Mouse (Mus musculus) naive thymus-derived CD4-positive, alpha-beta T cell, adult 2 months (primary cell): Measurements from ENCODE around the gene Ehbp1.

Experiments
- DNase-seq: peaks from one replicate; pipeline ENCODE4 v3.0.0-alpha.2; 2011; ENCODE audit warnings: low read depth

Ehbp1 gene

DNA sequence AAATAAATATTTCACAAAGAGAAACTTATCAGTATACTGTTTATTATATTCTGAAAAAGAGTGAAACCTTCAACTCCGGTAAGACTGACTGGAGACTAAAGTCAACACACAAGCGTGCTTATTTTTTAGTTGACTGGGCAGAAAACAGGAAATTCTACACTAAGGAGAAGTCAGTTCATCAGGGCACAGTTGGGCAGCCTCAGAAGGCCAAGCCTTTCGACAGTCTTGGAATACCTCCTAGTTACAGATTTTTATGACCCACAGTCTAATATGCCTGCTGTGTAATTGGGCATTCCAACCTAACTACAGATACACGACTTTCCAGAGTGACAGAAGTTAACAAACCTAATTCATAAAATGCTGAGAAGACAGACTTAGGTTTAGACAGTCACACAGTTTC is 145.3 kb downstream of the Ehbp1 start:
- DNase-seq: no peak

DNA sequence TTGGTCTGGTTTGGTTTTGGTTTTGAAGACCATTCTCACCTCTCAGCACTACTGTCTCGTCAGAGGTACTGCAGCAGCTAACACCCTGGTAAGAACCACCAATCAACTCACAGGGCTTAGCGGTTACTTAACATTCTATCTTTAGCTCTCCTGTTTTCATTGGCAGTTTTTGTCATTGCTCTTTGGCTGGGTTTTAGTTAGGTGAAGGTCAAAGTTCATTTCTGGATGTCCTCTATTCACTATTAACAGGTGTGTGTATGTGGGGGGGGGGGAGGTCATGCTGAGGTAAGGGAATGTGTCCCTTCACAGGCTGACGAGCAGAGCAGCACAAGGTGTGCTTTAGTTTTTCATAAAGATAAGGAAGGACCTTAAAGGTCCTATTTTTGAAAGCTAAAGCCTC is 147.5 kb downstream of the Ehbp1 start:
- no peak for DNase-seq

DNA sequence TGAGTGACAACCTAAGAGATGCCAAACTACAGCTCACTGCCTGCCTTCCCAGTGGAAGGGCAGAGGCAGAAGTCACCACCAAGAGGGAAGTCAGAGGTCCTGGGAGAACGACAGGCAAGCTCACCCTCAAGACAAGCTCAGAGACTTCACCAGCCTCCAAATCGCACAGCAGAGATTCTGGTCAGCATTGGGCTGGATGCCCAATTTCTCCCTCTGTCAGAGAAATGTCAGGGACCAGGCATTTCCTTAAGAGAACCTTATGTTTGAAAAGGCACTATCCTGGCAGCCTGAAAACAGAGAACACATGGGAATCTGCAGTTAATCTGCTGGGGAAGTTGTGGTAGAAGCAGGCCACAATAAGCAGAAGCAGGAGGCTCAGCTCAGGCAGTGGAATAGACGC is 151.5 kb downstream of the Ehbp1 start:
- no peak for DNase-seq

DNA sequence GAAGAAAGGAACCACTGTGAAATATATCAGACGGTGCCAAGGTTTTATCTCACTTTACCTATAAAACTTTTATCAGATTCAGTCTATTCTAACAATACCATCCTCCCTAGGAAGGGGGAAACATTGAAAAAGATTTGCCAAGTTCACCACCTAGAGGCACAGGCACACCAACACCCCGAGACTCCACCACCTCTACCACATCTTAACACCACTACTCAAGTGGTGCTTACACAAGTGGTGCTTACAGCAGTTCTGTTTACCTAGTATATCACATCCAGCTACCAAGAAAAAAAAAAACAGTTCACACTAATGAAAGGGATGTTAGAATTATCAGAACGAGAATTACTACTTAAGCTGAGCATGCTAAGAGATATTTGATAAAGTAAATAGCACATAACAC is 152.1 kb downstream of the Ehbp1 start:
- DNase-seq: no peak

DNA sequence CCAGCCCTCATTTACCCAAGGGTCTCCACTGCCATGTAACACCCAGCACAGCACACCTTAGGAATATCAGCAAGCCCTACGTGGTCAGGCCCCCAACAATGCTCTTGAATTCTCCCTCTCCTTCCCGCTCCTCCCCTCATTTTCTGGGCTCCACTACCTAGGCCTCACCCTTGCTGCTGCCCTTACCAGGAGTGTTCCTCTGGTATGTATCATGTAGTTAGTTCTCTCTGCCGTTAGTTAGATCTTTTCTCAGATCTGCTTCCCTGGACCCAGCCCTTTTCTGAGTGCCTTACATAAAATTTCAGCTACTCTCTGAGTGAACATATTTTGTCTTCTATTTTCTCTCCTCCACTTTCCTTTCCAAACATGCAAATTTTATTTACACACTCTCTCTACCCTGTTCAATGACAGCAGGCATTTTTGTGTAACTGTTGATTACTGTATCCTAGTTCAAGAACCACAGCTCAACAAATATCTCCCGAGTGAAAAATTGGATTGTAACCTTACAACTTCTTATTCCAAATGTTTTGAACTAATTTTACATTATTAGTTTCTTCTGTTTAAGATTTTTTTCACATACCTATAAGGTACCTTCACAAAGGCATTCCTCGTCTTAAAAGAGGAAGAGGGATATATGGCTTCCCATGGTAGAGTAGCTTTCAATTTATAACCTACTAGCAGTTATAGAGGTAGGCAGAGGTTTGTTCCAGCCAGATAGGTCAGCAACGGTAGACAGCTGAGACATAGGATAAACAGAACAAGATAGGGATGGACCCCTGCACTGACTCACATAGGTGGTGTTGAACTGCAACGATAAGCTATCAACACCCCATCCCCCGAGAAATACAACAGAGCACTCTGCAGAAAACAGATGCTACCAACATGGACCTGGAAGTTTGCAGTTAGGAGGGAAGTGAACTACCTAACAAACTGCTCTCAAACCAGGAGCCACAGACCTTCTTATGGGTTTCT is 160.3 kb downstream of the Ehbp1 start:
- DNase-seq: no peak

DNA sequence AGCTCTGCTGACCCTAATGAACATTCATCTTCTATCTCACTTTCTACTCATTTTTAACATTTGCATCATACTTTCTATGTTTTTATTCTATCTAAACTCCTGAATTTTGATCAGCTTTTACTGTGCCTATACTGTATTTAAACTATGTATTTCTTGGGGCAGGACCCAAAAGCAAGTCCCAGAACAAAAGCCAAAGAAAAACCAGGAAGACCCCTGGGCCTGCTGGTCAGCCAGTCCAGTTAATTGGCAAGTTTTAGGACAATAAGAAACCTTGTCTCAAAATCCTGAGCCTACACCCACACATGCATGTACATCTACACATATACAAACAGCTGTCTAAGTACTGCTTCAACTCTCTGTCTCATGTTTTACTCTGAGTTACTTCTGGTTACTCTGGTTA is 161.9 kb downstream of the Ehbp1 start:
- DNase-seq: no peak

DNA sequence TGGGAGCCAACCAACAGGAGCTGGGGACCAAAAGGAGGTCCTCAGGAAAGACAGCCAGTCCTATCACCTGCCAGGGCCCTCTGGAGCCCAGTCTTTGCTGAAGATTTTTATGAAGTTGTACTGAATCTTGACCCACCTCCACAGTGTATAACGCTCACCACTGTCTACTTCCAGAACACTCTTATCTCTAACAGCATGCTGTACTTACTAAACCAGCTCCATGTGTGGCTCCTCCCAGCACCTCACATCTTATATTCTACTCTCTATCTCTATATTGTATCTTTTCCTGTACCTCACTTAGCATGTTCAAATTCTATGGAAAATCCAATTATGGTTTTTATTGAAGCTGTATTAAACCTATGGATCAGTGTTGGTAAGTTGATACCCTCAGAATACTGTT is 163.5 kb downstream of the Ehbp1 start:
- no peak for DNase-seq

DNA sequence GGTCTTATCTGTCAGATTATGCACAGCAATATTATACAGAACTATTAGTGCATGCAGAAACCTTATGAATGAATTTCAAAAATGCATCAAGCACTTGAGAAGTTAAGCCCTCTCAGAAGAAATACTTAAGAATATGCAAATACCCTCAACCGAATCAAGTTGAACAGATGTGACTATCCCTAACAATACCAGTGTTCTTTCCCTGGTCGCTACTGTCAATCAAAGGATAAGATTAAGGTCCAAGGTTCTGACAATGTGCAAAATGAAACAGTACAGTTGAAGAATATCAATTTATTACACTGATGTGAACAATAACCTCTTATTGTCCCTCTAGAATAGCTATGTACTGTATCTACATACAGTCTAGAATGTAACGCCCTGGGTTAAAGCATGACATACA is 167.8 kb downstream of the Ehbp1 start:
- DNase-seq: no peak

DNA sequence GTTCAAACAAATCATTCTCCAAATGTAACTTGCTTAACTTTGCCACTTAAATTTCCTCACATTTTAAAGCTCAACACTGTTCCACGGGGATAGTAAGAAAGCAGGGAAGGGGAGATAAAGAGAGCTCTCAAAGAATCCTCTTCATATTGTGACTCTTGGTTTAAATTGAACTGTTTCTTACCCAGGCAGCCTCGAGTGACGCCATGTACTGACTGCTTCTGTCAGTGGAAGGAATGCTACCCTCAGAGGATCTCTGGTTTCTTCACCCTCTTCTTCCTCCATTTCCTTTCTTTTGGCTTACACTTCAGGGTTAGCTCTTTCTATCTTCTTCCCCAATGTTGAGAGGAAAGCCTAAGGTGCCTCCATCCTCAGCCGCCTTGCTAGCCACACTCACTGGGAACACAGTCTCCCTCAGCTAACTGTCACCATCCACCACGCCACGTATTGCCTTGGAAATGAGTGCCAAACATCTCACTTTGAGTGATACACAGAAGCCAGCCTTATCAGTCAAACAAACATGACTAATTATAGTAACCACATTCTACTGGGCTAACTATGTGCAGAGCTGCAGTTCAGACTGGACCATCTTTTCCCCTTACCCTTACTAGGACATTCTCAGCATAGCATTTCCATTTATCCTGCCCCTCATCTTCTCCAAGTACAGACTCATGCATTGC is 171.0 kb downstream of the Ehbp1 start:
- DNase-seq: no peak

DNA sequence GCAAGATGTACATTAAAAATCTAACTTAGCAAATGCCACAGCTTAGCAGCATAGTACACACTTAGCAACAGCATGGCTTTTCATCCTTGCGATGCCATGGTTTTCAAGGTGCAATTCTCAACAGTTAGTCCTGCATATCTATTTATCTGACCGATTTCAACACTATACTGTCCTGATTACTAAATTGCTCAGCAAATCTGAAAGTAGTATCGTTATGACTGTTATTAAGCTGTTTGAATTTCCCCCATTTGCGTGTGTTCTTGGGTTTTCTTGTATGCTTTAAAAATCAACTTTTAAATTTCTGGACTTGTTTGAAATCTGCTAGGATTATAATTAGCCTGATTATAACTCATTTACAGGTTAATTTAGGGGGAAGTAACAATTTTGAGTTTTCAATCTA is 184.2 kb downstream of the Ehbp1 start:
- DNase-seq: no peak

DNA sequence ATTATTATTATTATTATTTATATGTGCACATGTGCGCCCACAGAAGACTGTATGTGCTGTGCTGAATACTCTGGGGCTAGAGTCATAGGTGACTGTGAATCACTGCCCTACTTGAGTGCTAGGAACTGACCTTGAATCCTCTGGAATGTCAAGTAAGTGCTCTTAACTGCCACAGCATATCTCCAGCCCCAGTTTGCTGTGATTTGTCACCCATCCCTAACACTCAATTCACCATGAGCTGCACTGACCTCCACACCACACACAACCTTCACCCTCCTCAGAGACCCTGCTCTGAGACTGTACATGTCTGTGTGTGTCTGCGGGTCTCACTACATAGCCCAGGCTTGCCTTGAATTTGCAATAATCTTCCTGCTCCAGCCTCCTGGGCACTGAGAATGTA is 185.9 kb downstream of the Ehbp1 start:
- DNase-seq: no peak

DNA sequence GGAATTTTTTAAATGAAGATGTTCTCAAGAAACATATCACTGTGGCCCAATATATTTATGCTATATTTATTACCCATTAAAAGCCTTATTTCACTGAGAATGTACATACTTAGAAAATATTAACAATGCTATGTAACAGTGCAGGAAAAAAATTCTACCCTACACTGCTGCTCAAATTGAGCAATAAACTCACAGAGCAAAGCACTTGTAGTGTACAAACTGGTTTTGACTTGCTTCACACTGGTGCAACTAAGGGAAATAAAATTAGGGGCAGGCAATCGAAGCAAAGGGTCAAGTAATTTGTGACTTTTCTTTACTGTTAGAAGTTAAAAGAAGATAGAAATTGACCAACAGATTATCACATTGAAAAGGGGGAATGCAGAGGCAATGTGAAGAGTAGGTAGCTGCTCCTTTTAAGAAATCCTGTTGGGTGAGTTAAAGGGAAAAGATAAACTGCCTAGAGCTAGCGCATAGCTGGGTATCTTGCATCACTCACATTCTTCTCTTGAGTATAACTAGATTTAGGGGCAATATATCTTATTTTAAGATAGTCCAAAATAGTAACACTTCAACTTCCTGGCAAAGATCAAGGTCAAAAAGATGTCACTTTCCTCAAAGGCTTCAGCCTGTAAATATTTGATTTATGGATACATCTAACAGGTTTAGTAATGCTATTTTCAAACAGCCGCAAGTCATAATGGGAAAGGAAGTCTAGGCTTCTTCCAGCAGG is 186.6 kb downstream of the Ehbp1 start:
- DNase-seq: no peak

DNA sequence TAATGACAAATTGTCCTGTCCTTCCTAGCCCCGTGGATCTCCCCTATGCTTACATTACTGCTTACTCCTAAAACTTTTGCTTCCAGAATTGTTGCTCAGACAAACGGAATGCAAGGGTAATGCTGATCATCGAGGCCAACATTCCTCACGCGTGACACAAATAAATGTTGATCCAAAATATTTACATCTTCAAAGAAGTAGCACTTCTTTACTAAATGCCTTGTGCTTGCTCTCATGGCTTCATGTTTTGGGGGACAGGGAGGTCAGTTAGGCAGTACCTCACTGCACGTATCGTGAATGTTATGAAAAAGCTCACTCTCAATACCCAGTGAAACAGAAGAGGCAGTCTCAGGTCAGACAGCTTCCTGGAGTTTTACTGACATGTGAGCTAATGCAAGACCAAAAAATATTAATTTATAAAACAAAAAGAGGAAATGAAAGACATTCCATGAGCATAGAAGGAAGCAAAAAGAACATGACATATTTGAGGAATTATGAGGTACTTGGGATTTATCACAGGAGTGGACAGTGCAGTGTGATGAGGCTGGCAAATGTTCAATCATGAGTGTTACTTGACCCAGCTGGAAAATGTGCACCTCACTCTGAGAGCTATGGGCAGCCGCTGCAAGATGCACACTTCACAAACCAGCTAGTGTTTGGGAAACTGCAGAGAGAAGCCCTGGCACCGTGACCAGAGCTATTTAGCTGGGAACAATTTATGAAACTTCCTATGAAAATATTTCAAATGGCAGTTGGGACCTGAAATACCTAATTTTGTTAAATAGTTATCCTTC is 187.4 kb downstream of the Ehbp1 start:
- DNase-seq: no peak

DNA sequence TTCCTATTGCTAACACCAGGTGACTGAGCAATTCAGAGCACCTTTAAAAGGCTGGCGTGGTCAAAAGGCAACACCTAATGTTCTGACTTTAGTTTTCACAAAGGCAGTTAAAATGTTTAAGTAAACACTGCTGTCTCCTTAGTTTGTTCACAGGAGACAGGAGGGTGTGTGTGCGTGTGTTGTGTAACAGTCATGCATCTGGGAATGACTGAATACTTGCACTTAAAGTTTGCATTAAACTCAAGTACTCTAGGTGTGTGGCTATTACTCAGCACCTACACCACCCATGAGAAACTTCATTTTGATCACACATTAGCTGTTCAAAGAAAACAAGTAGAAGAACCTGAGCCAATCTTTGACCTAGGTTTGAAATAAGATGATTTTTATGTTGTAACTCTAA is 201.4 kb downstream of the Ehbp1 start:
- no peak for DNase-seq

DNA sequence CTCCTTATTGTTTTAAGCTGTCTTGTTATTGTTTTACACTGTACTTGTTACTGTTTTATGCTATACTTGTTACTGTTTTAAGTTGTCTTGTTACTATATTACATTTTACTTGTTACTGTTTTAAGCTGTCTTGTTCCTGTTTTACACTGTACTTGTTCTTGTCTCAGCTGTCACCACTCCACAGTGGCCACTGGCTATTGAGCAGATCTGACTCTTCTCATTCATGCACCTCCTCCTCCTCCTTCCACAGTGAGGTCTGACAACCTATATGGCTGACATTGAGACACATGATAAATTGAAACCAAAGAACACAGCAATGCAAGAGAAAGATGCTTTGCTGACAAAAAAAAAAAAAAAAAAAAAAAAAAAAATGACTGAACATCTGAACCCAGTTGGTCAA is 203.6 kb downstream of the Ehbp1 start:
- DNase-seq: no peak

DNA sequence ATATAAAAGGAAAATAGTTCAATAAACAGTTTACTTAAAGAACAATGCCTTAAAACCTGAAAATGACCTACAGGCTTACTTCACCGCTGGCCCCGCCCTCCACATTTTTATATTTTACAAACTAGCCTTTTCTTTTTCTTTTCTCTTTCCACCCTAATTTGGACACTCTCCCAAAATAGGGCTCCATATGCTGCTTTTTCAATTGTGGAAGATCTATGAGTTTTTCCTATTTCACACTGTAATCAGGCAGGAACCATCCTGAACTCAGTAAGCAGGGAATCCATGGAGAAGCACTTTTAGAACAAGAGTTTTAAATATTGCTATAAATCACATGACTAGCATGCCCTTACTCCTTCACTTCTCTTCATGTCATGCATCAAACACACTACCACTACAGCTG is 216.9 kb downstream of the Ehbp1 start:
- DNase-seq: no peak

DNA sequence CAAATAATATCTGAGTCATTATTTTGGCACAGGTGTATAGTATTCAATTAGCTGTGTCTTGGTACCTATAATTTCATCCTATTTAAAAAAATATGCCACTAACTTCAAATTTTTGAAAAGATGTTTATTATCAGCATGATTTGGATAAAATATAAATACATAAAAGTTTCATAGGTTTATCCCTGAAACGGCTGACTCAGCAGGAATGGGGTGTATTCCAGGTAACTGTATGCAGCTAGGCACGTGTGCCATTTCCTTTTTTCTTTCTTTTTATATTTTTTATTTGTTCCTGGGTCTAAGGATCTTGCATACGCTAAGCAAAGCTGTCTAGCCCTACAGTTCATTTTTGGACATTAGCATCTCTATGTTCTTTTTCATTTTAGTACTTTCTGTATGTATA is 223.2 kb downstream of the Ehbp1 start:
- DNase-seq: no peak

DNA sequence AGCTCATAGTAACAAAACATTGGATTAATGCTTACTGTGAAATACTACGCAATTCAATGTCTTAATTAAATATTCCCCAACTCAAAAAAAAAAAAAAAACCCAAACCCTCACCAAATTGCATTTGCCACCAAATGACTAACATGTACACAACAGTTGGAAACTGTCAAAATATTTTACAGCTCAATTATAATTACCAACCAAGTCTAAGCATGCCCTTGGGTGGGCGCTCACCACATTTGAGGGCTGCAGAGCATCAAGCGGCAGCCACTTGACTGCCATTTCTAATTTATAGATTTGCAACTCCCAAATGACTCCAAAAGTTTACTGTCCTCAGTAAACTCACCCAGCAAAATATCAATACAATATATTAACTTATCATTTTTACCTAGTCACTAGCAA is 229.9 kb downstream of the Ehbp1 start:
- DNase-seq: no peak

DNA sequence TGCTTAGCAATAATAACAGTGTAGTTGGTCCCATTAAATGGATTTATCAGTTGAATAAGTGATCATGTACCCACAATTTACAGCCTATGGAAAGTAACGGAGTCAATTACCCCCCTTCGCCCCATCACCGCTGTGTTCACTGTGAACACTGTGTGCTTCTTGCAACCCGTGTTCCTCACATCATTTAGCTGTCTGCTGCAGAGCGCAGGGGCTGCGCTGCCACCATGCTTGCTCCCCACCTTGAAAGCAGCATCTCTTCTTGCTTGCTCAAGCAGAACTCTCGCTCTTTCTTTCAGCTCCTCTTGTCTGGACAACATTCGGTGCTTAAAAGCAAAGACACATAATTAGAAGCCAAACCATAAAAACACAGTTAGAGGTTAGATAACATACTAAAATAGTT is 252.7 kb downstream of the Ehbp1 start:
- DNase-seq: no peak

DNA sequence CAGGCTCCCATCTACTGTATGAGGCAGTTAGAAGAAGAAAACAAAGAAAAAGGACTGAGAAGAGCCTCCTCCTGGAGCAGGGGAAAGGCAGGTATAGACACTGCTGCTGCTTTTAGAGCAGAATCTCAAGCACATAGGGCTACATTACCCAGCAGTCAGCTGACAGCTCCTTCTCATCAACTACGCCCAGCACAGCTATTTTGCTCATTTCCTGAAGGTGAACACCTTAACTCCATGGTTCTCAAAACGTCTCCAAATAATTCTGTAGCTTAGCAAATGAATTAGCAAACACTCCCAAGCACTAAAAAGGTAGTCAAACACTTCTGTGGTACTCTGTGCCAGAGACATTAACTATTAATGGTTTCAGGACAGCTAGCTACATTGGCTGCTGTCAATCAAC is 278.7 kb downstream of the Ehbp1 start:
- no peak for DNase-seq

DNA sequence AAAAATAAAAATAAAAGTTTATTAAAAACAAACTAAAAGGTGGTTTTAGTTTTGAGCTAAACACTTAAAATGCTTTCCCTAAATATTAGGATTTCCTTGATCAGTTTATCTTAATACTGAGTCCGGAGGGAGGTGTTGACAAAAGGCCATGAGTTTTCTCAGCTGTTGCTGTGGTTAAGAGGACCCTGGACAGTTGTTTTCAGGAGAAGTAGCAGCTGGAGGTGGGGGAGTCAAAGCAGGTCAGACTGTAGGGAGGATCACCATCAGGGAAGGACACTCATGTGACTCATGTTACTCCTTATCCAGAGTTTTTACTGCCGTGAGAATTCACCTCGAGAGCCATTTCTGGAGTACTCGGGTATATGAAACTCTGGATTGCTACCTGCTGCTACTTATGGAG is 280.4 kb downstream of the Ehbp1 start:
- no peak for DNase-seq

DNA sequence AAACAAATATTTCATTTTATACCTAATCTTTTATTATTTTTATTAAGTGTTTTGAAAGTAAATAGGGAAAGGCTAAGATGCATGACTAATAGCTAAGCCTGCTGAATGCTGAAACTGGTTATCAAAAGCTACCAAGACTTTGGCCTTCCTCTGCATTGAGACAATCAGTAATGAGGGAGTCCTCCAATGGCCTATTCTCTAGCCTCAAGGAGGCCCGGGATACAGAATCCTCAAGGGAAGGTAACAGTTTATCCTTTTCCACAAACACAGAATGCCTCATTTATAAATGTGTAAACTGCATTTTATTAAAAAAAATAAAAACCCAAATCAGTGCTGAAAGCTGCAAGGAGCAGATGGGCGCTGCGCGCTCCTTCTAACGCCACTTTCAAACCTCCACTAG is 284.6 kb downstream of the Ehbp1 start:
- no peak for DNase-seq
